Comparison of ENCODE assay signal across 25 mouse cellular contexts in genomic region chr12:108102119-108102518, GRCm38 (mm10).
"Had no signal": no experiment of that assay in that cellular context is flagged by ENCODE, and none has a peak within 500 bp of the region (broad histone marks: within the 10 kb centered on the region; RNA-seq: fewer than 3 reads in every experiment).

No protein-coding gene starts in this region.

- H3K4me2 ChIP-seq: heart, embryonic 11.5 days; hindbrain, embryonic 12.5 days; hindbrain, embryonic 14.5 days; limb, embryonic 12.5 days; liver, embryonic 11.5 days; liver, embryonic 13.5 days; liver, embryonic 15.5 days had no signal

- H3K9ac ChIP-seq: hindbrain, embryonic 12.5 days; hindbrain, embryonic 14.5 days; limb, embryonic 12.5 days; liver, embryonic 13.5 days; liver, embryonic 15.5 days; liver, postnatal 0 days had no signal

- H3K9me3 ChIP-seq: hindbrain, embryonic 10.5 days; hindbrain, embryonic 12.5 days; limb, embryonic 10.5 days; limb, embryonic 12.5 days; liver, embryonic 13.5 days; liver, embryonic 15.5 days had no signal

- H3K4me1 ChIP-seq: liver, embryonic 13.5 days; liver, embryonic 15.5 days had no signal

- H3K27ac ChIP-seq: gastrocnemius, adult 2 months; hindbrain, embryonic 12.5 days; hindbrain, embryonic 14.5 days; layer of hippocampus, adult 2 months; left cerebral cortex, adult 2 months; limb, embryonic 10.5 days; limb, embryonic 12.5 days; liver, embryonic 13.5 days; liver, embryonic 15.5 days had no signal

- H3K4me3 ChIP-seq: gastrocnemius, adult 2 months; hindbrain, embryonic 10.5 days; hindbrain, embryonic 12.5 days; layer of hippocampus, adult 2 months; left cerebral cortex, adult 2 months; limb, embryonic 10.5 days; limb, embryonic 12.5 days; liver, embryonic 13.5 days; liver, embryonic 15.5 days had no signal

- H3K27me3 ChIP-seq: hindbrain, embryonic 12.5 days; liver, embryonic 13.5 days; liver, embryonic 15.5 days had no signal

- ATAC-seq: hindbrain, embryonic 16.5 days; inflammation-experienced regulatory T-cells, adult 6 months; liver, postnatal 0 days had no signal

- DNase-seq: gastrocnemius, adult 2 months; gastrocnemius, postnatal 10 days; gastrocnemius, postnatal 25 days; heart, postnatal 10 days; heart, postnatal 4 days; kidney, adult 18-20 months; kidney, adult 8-10 months; kidney, postnatal 10 days; kidney, postnatal 25 days; kidney, postnatal 4 days; liver; liver, embryonic 13.5 days; liver, postnatal 0 days had no signal
